Mouse (Mus musculus) hindbrain, embryonic 14.5 days (tissue): ENCODE measurements at regions not wholly inside any gene's neighbourhood (a gene's known extent, or its start where the extent isn't known, plus 50 kb on each side); places are given as distances from the start of the nearest gene placed in this dataset.

Experiments
- ATAC-seq: fragments of 200-750 bp; cut with Nextera tagmentation; 2 replicates; pipeline ENCODE4 v1.8.0; 2017; ENCODE audit warnings: moderate number of reproducible peaks, mild to moderate bottlenecking, moderate TSS enrichment, moderate library complexity; ENCODE audit not compliant: low FRiP score
- DNase-seq: peaks from one replicate; pipeline ENCODE4 v3.0.0-alpha.2; 2015; ENCODE audit warnings: low spot score
- H3K27ac ChIP-seq: fragments of 300-500 bp; sonication (generic); 2 replicates; pipeline ENCODE4 v1.5.1; 2014; ENCODE audit warnings: mild to moderate bottlenecking, moderate library complexity
- H3K27me3 ChIP-seq: fragments of 300-500 bp; sonication (generic); 2 replicates; pipeline ENCODE4 v1.6.1; 2014; ENCODE audit warnings: mild to moderate bottlenecking, low read length, mixed read lengths; ENCODE audit not compliant: control insufficient read depth, insufficient read depth
- H3K36me3 ChIP-seq: fragments of 300-500 bp; sonication (generic); replicated peaks from 2 replicates; pipeline ENCODE4 v1.6.1; 2014; ENCODE audit not compliant: control insufficient read depth, insufficient read depth
- H3K4me1 ChIP-seq: fragments of 300-500 bp; sonication (generic); replicated peaks from 2 replicates; pipeline ENCODE4 v1.6.1; 2014; ENCODE audit warnings: antibody characterized with exemption, low read length, mixed read lengths; ENCODE audit not compliant: control insufficient read depth, insufficient read depth
- H3K4me2 ChIP-seq: fragments of 300-500 bp; sonication (generic); replicated peaks from 2 replicates; pipeline ENCODE4 v1.6.1; 2014; ENCODE audit warnings: mild to moderate bottlenecking, moderate library complexity
- H3K4me3 ChIP-seq: fragments of 300-500 bp; sonication (generic); replicated peaks from 2 replicates; pipeline ENCODE4 v1.5.1; 2014; ENCODE audit warnings: mild to moderate bottlenecking, low read length
- H3K9ac ChIP-seq: fragments of 300-500 bp; sonication (generic); 2 replicates; pipeline ENCODE4 v1.6.1; 2014
- H3K9me3 ChIP-seq: fragments of 300-500 bp; sonication (generic); 2 replicates; pipeline ENCODE4 v1.6.1; 2016; ENCODE audit warnings: low read length; ENCODE audit not compliant: control insufficient read depth
- WGBS: fragments of 180-500 bp; shearing (Covaris S2); extraction: QIAGEN DNeasy Blood & Tissue Kit; methylation state at CpG from one replicate; pipeline ENCODE4 v1.1.7; 2014; 5-methylcytosine and 5-hydroxymethylcytosine counted together

DNA sequence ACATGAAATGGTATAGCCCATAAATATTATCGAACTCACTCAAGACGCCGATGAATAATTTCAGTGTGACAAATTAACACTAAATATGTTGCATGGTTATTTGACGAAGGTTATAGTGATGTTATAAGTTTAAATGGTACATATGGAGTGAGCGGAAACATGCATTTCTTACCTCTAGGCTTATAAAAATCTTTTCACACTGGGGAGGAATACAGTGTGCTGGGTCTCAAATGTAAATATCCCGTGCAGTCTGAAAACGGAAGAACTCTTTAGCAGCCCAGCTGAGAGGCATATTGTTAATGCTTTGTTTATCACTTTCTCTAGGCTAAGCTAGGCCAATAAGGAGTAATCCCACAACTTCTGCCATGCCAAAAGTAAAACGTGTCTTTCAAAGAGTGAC, 518.6 kb upstream of the Sall1 start:
- 66% methylated on average over 8 of the region's 8 CpGs for WGBS
- no peak overlapping the region for H3K4me2 ChIP-seq
- H3K9ac ChIP-seq, result no peak overlapping the region
- no peaks in the 10 kb centered on the region for H3K36me3 ChIP-seq
- H3K27ac ChIP-seq, result no peak overlapping the region
- H3K4me3 ChIP-seq, result no peak overlapping the region
- H3K27me3 ChIP-seq, result no peaks in the 10 kb centered on the region
- no peak for DNase-seq
- no peaks in the 10 kb centered on the region for H3K4me1 ChIP-seq
- ATAC-seq, result no peak
- no peaks in the 10 kb centered on the region for H3K9me3 ChIP-seq

DNA sequence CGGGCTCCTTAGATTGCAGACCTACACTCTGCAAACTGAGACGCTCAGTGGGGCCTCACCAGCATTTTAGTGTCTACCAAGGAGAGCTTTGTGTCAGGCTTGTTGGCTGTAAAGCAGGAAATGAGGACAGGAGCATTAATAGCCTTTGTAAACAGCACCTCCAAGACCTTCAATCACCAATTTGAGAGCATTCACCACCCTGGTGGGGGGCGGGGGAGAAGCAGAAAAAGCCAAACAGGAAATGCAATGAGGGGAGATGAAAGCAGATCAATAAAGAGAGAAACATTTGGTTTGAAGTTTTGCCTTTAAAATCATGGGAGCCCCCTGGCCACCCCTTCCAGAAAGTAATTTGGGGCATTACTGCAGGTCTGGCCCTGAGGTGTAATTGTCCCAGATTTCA, 497.3 kb upstream of the Sall1 start:
- no peak for DNase-seq
- H3K36me3 ChIP-seq, result no peaks in the 10 kb centered on the region
- no peaks in the 10 kb centered on the region for H3K4me1 ChIP-seq
- no peak overlapping the region for H3K9ac ChIP-seq
- H3K9me3 ChIP-seq, result no peaks in the 10 kb centered on the region
- H3K4me3 ChIP-seq, result no peak overlapping the region
- H3K27ac ChIP-seq, result no peak overlapping the region
- ATAC-seq, result no peak
- no peaks in the 10 kb centered on the region for H3K27me3 ChIP-seq
- H3K4me2 ChIP-seq, result no peak overlapping the region
- WGBS, result 52% methylated on average over 3 of the region's 3 CpGs

DNA sequence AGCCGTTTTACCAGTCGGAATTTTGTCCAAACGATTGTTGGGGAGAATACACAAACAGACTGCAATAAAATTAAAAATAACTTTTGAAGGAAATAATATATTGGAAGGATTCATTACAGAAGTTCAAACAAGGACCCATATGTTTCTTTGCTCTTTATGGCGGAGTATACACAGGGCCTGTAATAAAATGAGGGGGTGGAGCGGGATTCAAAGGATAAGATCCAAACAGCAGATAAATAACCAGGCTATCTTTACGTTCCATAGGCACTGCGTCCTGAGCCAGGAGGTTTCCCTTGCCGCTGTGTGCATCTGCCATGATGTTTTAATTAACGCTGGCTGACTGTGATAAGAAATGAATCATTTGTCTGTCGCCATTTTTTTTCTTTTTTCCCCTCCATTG, 490.6 kb upstream of the Sall1 start:
- Histone ChIP-seq H3K4me1 (no peaks in the 10 kb centered on the region), H3K9ac (no peak overlapping the region), H3K36me3 (no peaks in the 10 kb centered on the region), H3K27me3 (no peaks in the 10 kb centered on the region), H3K4me3 (no peak overlapping the region), H3K4me2 (no peak overlapping the region), H3K27ac (no peak overlapping the region), H3K9me3 (no peaks in the 10 kb centered on the region)
- 70% methylated on average over 10 of the region's 10 CpGs for WGBS
- no peak for ATAC-seq
- DNase-seq, result no peak

DNA sequence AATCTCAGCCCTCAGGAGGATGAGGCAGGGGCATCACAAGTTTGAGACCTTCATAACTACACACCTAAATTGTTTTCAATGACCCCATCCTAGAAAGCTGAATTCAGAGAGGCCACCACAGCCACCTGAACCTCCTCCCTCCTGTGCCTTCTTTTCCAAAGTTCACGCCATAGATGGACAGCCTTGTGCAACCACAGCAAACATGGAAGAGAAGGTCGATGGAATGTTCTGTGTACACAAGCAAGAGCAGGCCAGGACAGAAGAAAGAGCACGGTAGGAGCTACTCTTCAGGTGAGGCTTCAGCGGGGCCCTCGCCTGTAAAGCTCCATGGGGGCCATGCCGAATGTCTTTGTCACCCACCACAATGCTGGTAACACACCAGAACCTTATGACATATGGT, 481.1 kb upstream of the Sall1 start:
- 91% methylated on average over 6 of the region's 6 CpGs for WGBS
- Histone ChIP-seq H3K4me1 (no peaks in the 10 kb centered on the region), H3K4me3 (no peak overlapping the region), H3K36me3 (no peaks in the 10 kb centered on the region), H3K27me3 (no peaks in the 10 kb centered on the region), H3K9ac (no peak overlapping the region), H3K4me2 (no peak overlapping the region), H3K9me3 (no peaks in the 10 kb centered on the region), H3K27ac (no peak overlapping the region)
- DNase-seq (no peak), ATAC-seq (no peak)

DNA sequence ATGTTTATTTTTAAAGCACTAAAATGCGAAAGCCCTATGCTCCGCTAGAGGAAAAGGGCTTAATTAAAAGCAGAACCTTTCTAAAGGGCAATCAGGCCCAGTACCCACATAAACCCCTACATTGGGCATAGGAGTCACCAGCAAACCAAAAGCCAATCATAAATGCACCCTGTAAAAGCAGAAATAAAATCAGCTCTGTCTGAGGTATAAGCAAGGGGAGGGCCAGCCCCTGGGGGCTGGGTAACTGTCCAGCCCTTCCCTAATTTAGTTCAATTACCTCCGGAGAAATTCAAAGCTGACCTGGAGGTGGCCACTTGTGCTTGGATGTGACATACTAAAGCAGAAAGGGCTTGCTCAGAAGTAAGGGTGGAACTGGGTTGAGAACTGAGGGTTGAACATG, 479.4 kb upstream of the Sall1 start:
- no peaks in the 10 kb centered on the region for H3K4me1 ChIP-seq
- H3K27ac ChIP-seq, result no peak overlapping the region
- no peaks in the 10 kb centered on the region for H3K36me3 ChIP-seq
- no peak overlapping the region for H3K9ac ChIP-seq
- H3K27me3 ChIP-seq, result no peaks in the 10 kb centered on the region
- no peak overlapping the region for H3K4me2 ChIP-seq
- H3K9me3 ChIP-seq, result no peaks in the 10 kb centered on the region
- 90% methylated on average over 3 of the region's 3 CpGs for WGBS
- ATAC-seq (no peak), DNase-seq (no peak)
- no peak overlapping the region for H3K4me3 ChIP-seq

DNA sequence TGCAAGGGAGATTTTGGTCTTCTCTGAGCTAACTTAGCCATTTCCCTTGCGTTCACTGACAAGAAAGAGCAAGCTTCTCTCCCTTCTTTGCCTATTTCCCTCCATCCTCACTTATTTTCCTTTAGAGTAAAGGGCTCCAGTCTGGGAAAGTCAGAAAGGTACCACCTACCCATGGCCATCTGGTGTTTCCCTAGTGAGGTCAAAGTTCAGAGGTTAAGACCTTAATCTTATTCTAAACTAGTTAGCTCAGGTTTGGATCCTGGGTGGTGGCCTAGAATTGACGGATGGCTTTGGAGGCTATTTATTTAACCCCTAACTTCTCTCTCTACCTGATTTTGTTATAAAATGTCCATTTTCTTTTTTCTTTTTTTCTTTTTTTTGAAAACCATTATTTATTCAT, 472.6 kb upstream of the Sall1 start:
- H3K27me3 ChIP-seq, result no peaks in the 10 kb centered on the region
- ATAC-seq (no peak), DNase-seq (no peak)
- H3K9me3 ChIP-seq, result no peaks in the 10 kb centered on the region
- H3K4me2 ChIP-seq, result no peak overlapping the region
- no peak overlapping the region for H3K9ac ChIP-seq
- no peak overlapping the region for H3K27ac ChIP-seq
- 45% methylated on average over 2 of the region's 2 CpGs for WGBS
- H3K36me3 ChIP-seq, result no peaks in the 10 kb centered on the region
- H3K4me3 ChIP-seq, result no peak overlapping the region
- no peaks in the 10 kb centered on the region for H3K4me1 ChIP-seq

DNA sequence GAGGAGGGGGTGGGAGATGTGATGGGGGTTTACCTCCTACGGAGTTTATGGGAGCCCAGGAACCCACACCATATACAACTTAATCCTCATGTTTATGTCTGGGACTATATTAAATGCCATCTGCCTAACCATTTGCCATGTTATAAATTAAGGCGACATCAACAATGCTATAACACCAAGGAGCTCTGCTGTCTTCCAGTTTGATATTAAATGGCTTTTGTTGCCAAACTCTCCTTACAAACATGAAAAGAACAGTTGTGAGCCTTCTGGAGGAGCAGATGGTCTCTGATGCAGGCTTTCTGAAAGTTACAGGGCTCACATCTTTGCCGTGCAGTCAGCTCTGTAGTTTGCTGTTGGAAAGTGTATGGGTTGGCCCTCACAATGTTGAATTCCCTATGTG, 470.3 kb upstream of the Sall1 start:
- 87% methylated on average over 3 of the region's 3 CpGs for WGBS
- no peak for DNase-seq

DNA sequence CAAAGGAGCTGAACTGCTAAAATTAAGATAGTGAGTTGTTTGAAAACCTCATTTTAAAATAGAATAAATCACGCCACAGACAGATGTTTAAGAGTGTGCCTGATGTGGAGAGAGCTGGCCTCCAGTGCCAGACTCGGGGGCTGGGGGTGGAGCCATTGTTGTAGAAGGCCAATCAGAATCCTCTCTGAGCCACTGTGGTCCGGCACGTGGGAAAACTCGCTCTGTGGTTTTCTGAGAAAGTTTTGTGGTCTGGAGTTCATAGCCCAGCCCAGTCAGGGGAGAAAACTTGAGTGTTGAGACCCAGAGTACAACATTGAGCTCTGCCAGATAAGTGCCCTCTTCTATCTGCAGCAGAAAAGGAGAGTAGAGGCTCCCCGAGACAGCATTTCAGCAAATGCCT, 463.7 kb upstream of the Sall1 start:
- Histone ChIP-seq H3K4me3 (no peak overlapping the region), H3K27me3 (no peaks in the 10 kb centered on the region), H3K36me3 (no peaks in the 10 kb centered on the region), H3K9ac (no peak overlapping the region), H3K9me3 (no peaks in the 10 kb centered on the region), H3K27ac (no peak overlapping the region), H3K4me2 (no peak overlapping the region), H3K4me1 (no peaks in the 10 kb centered on the region)
- DNase-seq, result no peak
- WGBS, result 62% methylated on average over 6 of the region's 6 CpGs
- no peak for ATAC-seq

More for the DNA sequence above, 470.3 kb upstream of the Sall1 start:
- no peak for ATAC-seq
- Histone ChIP-seq H3K9me3 (no peaks in the 10 kb centered on the region), H3K4me1 (no peaks in the 10 kb centered on the region), H3K9ac (no peak overlapping the region), H3K27me3 (no peaks in the 10 kb centered on the region), H3K4me3 (no peak overlapping the region), H3K36me3 (no peaks in the 10 kb centered on the region), H3K27ac (no peak overlapping the region), H3K4me2 (no peak overlapping the region)

DNA sequence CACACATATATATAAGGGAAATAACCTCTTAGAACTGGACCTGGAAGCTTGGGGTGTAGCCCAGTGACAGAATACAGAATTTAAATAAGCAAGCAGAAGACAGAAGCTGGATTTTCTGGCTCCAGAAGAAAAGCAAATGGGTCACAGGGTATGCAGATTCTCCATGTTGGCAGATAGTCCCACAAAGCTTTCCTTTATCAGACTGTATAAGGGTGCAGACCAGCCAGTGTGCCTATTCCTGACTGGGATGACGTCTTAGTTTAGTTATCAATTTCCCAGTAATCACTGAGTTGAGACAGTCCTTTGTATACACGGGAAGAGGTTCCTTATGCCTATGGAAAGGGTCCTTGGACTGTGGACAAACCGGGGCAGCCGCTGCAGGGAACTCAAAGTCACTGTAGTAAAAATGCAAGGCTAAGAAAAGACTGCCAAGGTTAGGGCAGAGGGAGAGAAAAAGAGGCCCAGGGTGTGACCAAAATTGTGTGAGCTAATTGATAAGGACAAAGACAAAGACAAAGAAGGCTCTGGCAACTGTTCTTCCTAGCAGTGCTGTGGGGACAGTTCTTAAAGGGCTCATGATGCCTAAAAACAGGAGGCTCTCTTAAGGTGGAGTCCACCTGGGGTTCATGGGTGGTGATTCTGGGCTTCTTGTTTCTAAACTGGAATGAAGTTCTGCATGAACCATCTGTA, 459.7 kb upstream of the Sall1 start:
- ATAC-seq, result no peak
- 62% methylated on average over 4 of the region's 4 CpGs for WGBS
- H3K9ac ChIP-seq, result no peak overlapping the region

DNA sequence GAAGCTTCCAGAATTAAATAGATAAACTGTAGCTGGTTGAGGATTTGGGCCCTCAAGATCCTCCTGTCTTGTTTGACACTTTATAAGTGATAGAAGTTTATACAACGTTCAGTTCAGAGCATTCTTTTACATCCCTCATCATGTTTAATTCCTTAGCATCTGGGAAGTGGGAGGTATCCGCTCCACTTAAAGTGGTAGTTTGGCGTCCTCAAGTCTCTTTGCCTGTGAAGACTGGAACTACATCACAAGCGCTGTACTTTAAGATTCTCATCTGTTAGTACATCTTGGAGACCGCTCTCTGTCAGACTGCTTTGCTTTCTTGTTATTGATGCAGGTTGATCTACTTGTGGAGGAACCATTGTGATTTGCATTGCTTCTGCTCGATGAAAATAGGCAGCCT, 459.1 kb upstream of the Sall1 start:
- H3K27me3 ChIP-seq, result no peaks in the 10 kb centered on the region
- H3K9me3 ChIP-seq, result no peaks in the 10 kb centered on the region
- no peak overlapping the region for H3K27ac ChIP-seq
- no peaks in the 10 kb centered on the region for H3K4me1 ChIP-seq
- no peak overlapping the region for H3K4me3 ChIP-seq
- H3K4me2 ChIP-seq, result no peak overlapping the region
- ATAC-seq (no peak), DNase-seq (no peak)
- 93% methylated on average over 6 of the region's 6 CpGs for WGBS
- H3K9ac ChIP-seq, result no peak overlapping the region
- H3K36me3 ChIP-seq, result no peaks in the 10 kb centered on the region

More for the DNA sequence above, 459.7 kb upstream of the Sall1 start:
- Histone ChIP-seq H3K27me3 (no peaks in the 10 kb centered on the region), H3K9me3 (no peaks in the 10 kb centered on the region), H3K4me1 (no peaks in the 10 kb centered on the region), H3K36me3 (no peaks in the 10 kb centered on the region), H3K4me2 (no peak overlapping the region), H3K4me3 (no peak overlapping the region), H3K27ac (no peak overlapping the region)
- no peak for DNase-seq
